Mouse (Mus musculus): ENCODE measurements around the gene Tarsl2.

DNA sequence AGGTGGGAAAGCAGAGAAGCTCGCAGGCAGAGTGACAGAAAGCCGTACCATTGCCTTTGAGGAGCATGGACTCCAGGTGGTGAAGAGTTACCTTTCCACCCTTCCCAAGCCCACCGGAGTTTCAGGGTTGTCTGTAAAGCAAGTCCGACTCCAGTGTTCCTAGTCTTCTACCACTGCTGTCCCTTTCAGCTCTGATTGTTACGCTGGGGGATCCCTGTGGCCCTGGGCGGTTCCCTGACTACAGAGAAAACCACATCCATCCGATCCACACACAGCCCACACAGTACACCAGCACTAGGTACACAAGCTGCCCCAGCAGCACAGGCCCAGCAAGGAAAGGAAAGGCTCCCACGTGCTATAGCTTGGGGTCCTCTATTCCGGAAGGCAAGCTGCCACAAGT lies 42.0 kb downstream of the Tarsl2 start:
- no peak for TF ChIP-seq SRF (IDR thresholded peaks at IDR 0.05; ENCODE audit: control insufficient read depth, insufficient read length, low read depth)
- no peak for TF ChIP-seq E2F4 (IDR thresholded peaks at IDR 0.05; ENCODE audit: insufficient read depth)
- TF ChIP-seq POLR2A (IDR thresholded peaks at IDR 0.05; ENCODE audit: insufficient read length, low read depth): no peak
- no peak for TF ChIP-seq MAX (IDR thresholded peaks at IDR 0.05; ENCODE audit: low read depth)
- TF ChIP-seq TCF12 (IDR thresholded peaks at IDR 0.05; ENCODE audit: insufficient read depth, poor library complexity, severe bottlenecking): no peak
